Mouse (Mus musculus): ENCODE results near the gene Sox6. TPM values are rescaled to one million over a fixed set of nuclear protein-coding genes. Genes with fewer than 3 reads are reported as not detected.

The Sox6 gene
- total RNA-seq, 2 experiments from 2014 or later: 0.45 to 0.98 TPM

GRCm38 (mm10) chr7:115840613-115841012 lies 198.0 kb downstream of the Sox6 start:
- ATAC-seq (replicated peaks; ENCODE audit: poor library complexity, severe bottlenecking): no peak

DNA sequence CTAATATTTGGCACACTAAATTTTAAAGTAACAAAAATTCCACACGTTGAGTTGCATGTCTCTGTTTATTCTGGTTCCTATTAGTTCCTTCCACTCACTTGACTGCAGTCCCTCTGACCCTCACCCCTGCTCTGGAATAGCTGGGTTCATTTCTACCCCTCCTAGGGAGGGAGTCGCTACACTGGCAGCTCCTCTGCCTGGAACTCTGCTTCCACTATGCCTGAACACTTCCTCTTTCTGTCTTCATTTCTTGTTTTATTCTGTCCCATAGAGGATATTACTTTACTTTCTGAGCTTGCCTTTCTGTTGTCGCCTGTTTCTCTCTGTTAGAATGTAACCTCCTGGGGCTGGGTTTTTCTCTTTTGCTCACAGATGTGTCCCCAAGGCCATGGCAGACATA lies 203.6 kb downstream of the Sox6 start:
- peak; percentile 79 for ATAC-seq (replicated peaks; ENCODE audit: poor library complexity, severe bottlenecking)

- no peak for ATAC-seq (replicated peaks; ENCODE audit: poor library complexity, severe bottlenecking)
These were observed 204.9 kb downstream of the Sox6 start for GRCm38 (mm10) chr7:115833701-115834100.

DNA sequence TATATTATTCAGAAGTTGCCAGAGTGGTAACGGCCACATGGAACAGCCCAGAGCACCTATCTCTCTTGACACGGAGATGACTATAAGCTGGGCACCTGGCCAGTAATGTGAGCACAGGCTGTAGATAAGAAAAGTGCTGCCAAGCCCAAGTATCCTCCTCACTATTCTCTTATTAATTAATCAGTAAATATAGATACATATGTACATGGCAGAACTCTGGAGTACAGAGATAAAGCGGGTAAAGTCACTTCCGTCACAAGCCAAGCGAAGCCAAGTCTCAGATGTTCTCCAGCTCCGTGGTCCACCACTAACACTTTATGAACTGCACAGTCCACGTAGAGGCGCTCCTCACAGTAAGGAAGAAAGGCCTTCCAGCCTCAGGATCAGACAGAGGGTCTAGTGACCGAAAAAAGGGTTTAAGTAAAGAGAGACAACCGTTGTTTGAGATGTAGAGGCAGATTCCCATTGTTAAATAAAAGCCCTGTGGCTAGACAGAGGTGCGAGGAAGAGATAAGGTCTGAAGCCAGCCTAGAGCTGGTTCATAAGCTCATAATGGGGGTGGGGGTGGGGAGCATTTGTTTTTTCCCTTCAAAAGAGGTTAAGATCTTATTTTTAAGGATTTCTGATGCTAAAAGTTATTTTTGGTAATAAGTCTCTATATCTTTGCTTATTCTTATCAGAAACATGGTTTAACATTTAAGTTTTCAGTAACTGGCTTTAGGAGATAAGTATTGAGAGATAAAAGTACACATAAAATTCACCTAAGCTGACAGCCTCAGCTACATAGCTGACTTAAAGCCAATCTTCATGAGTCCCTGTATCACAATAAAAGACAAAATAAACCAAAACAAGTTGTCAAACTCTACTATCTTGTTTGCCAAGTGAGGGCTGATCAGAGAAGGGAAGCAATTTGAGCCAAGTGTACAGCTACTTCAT lies 207.4 kb downstream of the Sox6 start:
- ATAC-seq (replicated peaks; ENCODE audit: poor library complexity, severe bottlenecking): no peak

- ATAC-seq (replicated peaks; ENCODE audit: poor library complexity, severe bottlenecking): no peak
These were observed 208.2 kb downstream of the Sox6 start for GRCm38 (mm10) chr7:115830366-115830765.

DNA sequence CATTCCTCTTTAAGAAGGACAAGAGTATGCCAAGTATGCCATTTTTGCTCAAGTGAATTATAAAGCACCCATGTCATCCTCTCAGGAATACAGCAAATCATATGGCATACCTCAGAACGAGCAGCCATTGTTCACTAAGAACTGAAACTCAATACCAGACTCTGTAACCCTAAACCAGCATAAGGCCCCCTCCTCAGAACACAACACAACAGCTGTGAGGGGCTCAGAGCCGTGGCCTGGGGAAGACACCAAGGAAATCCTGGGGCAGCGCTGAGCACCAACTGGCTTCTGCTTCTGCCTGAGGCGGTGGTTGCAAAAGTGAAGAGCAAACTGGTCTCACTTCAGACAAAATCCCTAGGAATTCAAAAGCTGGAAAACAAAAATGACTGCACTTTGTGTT lies 208.8 kb downstream of the Sox6 start:
- no peak for ATAC-seq (replicated peaks; ENCODE audit: poor library complexity, severe bottlenecking)

- no peak for ATAC-seq (replicated peaks; ENCODE audit: poor library complexity, severe bottlenecking)
These were observed 209.3 kb downstream of the Sox6 start for GRCm38 (mm10) chr7:115829260-115829659.

GRCm38 (mm10) chr7:115825295-115825694 lies 213.3 kb downstream of the Sox6 start:
- no peak for ATAC-seq (replicated peaks; ENCODE audit: poor library complexity, severe bottlenecking)

- no peak for ATAC-seq (replicated peaks; ENCODE audit: poor library complexity, severe bottlenecking)
These were observed 213.9 kb downstream of the Sox6 start for GRCm38 (mm10) chr7:115824621-115825256.

DNA sequence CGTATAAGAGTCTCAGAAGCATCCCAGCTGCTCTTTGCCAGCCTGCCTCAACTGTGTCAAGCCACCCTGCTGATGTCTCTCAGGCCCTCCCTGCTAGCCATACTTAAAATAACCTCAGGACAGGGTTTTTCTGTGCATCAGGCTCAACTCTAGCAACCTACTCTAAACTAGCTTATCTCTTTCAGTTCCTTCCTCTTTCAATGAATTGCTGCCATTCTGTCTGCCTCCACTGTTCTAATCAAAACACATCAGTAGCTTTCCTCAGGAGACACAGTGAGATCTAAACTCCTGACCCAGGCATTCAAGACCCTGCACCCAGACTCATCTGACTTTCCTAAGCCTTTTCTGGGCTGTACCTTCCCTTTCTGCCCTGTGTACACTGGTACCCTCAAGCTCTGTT lies 219.5 kb downstream of the Sox6 start:
- no peak for ATAC-seq (replicated peaks; ENCODE audit: poor library complexity, severe bottlenecking)

GRCm38 (mm10) chr7:115803256-115803655 lies 235.3 kb downstream of the Sox6 start:
- no peak for ATAC-seq (replicated peaks; ENCODE audit: poor library complexity, severe bottlenecking)

DNA sequence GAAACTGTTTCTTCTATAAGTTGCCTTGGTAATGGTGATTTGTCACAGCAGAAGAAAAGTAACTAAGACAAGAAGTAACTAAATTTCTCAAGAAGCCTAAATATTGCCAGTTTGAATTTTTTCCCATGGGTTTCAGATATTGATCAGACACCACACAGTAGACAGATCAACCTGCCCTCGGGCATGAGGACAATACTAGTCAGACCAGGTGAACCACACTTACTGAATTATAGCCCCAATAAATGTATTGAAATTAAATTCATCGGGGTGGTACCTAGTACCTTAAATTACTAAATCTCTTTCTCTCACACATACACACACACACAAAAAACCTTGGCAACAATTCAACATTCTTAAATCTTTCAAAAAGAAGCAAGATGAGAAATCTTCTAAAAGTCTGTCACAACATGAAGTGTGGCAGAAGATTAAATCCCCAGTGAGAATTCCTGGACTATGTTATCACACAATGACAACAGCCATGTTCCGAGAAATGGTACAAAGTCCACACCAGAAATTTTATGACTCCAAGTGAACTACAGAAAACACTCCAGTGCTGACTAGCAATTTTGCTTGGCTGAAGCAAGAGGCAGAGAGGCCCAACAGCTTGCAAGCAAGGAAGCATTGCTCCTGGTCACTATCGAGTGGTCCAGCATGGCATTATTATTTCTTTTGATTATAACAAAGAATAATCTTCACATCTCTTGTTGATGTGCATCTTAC lies 244.3 kb downstream of the Sox6 start:
- no peak for ATAC-seq (replicated peaks; ENCODE audit: poor library complexity, severe bottlenecking)

DNA sequence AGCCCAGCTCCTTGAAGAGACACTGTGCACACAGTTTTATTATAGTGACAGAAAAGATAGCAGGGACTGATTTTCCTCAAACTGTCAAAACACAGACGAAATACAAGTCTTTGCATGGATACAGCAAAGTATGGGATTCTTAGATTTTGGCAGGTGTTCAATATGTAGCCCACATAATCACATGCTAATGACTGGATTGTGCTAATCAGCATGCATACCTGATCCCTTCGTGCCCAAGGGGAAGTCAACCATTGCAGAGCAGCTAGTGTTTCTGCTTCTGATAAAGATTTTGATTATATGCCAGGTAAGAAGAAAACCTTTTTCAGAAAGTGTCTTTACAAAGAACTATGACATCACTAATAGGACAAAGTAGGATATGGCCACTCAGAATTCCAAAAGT lies 245.8 kb downstream of the Sox6 start:
- no peak for ATAC-seq (replicated peaks; ENCODE audit: poor library complexity, severe bottlenecking)

DNA sequence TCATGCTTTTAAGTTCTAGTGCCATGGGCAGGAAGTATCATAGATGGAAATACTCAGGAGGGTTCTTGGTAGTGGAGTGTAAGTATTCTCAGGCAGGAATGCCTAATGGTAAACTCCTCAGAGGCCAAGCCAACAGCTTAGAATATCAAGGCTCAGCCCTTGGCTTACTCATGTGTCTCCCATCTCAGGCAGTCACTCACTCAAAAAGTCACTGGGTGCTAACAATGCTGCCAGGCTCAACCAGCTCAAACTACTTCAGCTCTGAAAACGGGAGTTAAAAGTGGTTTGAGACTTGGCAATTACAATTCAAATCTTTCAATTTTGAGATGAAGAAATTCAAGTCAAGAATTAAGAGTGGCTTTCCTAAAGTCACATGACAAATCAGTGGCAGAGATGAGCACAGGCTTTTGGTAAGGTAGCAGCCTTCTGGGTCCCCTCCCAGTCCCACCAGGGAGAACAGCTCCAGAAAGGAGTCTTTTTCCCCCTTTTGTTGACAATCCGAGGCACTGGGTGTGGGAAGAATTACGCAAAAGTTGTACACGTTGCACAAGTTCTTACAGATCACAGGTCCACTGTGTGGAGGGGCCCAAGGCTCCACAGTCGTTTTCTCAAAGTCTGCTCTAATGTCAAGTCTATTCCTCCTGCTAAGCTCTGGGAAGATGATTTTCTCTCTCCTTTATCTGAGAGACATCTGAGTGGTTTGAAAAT lies 249.3 kb downstream of the Sox6 start:
- no peak for ATAC-seq (replicated peaks; ENCODE audit: poor library complexity, severe bottlenecking)

- ATAC-seq (replicated peaks; ENCODE audit: poor library complexity, severe bottlenecking): no peak
These were observed 254.3 kb downstream of the Sox6 start for GRCm38 (mm10) chr7:115783982-115784917.

- no peak for ATAC-seq (replicated peaks; ENCODE audit: poor library complexity, severe bottlenecking)
These were observed 258.4 kb downstream of the Sox6 start for GRCm38 (mm10) chr7:115780148-115780547.

- ATAC-seq (replicated peaks; ENCODE audit: poor library complexity, severe bottlenecking): no peak
These were observed 259.1 kb downstream of the Sox6 start for GRCm38 (mm10) chr7:115779544-115779943.

DNA sequence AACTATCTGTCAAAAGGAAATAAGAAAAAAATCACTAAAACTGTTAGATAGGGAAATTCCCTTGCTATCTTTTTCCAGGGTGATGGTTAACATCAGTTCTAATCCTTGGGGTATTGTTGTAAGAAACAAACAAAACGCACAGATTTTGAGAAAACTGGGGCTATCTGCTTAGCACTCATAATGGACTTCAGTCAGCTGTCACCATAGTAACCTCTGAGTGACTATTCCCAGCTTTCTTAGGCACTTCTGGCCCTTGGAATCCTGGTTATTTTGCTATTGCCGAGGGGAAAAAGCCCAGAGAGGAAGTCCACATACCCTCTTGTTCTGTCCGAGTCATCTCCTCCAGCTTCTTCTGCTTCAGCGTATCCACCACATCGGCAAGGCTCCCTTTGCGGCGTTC lies 261.9 kb downstream of the Sox6 start:
- ATAC-seq (replicated peaks; ENCODE audit: poor library complexity, severe bottlenecking): no peak

GRCm38 (mm10) chr7:115776324-115776723 lies 262.3 kb downstream of the Sox6 start:
- no peak for ATAC-seq (replicated peaks; ENCODE audit: poor library complexity, severe bottlenecking)
